Mouse (Mus musculus): ENCODE measurements around the gene Larp1. TPM values are rescaled to one million over a fixed set of nuclear protein-coding genes. Genes with fewer than 3 reads are reported as not detected.

The Larp1 gene
- polyA plus RNA-seq (2016; fragmentation: Nextera tagmentation; extraction: Ambion mirVana) = 17.6 and 21.7 TPM in 2 replicates

GRCm38 (mm10) chr11:58009051-58009515 is at the start of gene Larp1:
Gene Larp1, plus strand, starts transcription at chr11:58009064.
- Histone ChIP-seq H3K36me3 (no peaks in the 10 kb centered on the region), H3K9ac (replicated peaks) (peak within 1 kb of the TSS; percentile 97), H3K4me1 (replicated peaks) (peaks cover 34% of the 10 kb centered on the region), H3K9me3 (no peaks in the 10 kb centered on the region), H3K27me3 (no peaks in the 10 kb centered on the region), H3K27ac (peak within 1 kb of the TSS; percentile 88), H3K4me2 (peak within 1 kb of the TSS; percentile 84), H3K4me3 (replicated peaks) (peak within 1 kb of the TSS; percentile 98)
- WGBS = under 1% methylated on average over 62 of the region's 84 CpGs
- ATAC-seq (ENCODE audit: insufficient number of reproducible peaks, insufficient read depth, low FRiP score, low TSS enrichment, low read depth) = peak; percentile 26; the same call in 1 of the 2 replicates

GRCm38 (mm10) chr11:57959924-57960323 is 48.9 kb upstream of the Larp1 start:
- 0 out of 2 replicates have a peak, but pooled peaks cover 8% of the 10 kb centered on the region for H3K4me1 ChIP-seq (replicated peaks)
- no peak overlapping the region for H3K27ac ChIP-seq
- no peaks in the 10 kb centered on the region for H3K9me3 ChIP-seq
- ATAC-seq (ENCODE audit: insufficient number of reproducible peaks, insufficient read depth, low FRiP score, low TSS enrichment, low read depth) = no peak
- peaks cover 4% of the 10 kb centered on the region; the same call in 1 of the 2 replicates for H3K27me3 ChIP-seq
- no peaks in the 10 kb centered on the region for H3K36me3 ChIP-seq
- H3K4me3 ChIP-seq (replicated peaks) = no peak overlapping the region
- WGBS = 85% methylated on average over 2 of the region's 2 CpGs
- H3K9ac ChIP-seq (replicated peaks) = no peak overlapping the region
- H3K4me2 ChIP-seq = no peak overlapping the region

GRCm38 (mm10) chr11:57962382-57963285 is 46.2 kb upstream of the Larp1 start:
- WGBS = 1% methylated on average over 40 of the region's 40 CpGs
- Histone ChIP-seq H3K27me3 (peaks cover 4% of the 10 kb centered on the region; the same call in 1 of the 2 replicates), H3K27ac (peak overlapping the region; percentile 84), H3K4me2 (peak overlapping the region; percentile 70), H3K9ac (replicated peaks) (peak overlapping the region; percentile 74), H3K4me1 (replicated peaks) (0 out of 2 replicates have a peak, but pooled peaks cover 8% of the 10 kb centered on the region), H3K4me3 (replicated peaks) (peak overlapping the region; percentile 56), H3K9me3 (no peaks in the 10 kb centered on the region), H3K36me3 (no peaks in the 10 kb centered on the region)
- ATAC-seq (ENCODE audit: insufficient number of reproducible peaks, insufficient read depth, low FRiP score, low TSS enrichment, low read depth) = peak; percentile 87

GRCm38 (mm10) chr11:57963291-57963870 is 45.5 kb upstream of the Larp1 start:
- H3K27me3 ChIP-seq = peaks cover 4% of the 10 kb centered on the region; the same call in 1 of the 2 replicates
- H3K4me3 ChIP-seq (replicated peaks) = peak overlapping the region; percentile 56
- 0 out of 2 replicates have a peak, but pooled peaks cover 8% of the 10 kb centered on the region for H3K4me1 ChIP-seq (replicated peaks)
- peaks cover 6% of the 10 kb centered on the region; the same call in 1 of the 2 replicates for H3K9me3 ChIP-seq
- H3K9ac ChIP-seq (replicated peaks) = peak overlapping the region; percentile 74; the same call in 1 of the 2 replicates
- peak overlapping the region; percentile 70 for H3K4me2 ChIP-seq
- ATAC-seq (ENCODE audit: insufficient number of reproducible peaks, insufficient read depth, low FRiP score, low TSS enrichment, low read depth) = no peak
- H3K27ac ChIP-seq = no peak overlapping the region
- H3K36me3 ChIP-seq = no peaks in the 10 kb centered on the region
- 34% methylated on average over 9 of the region's 9 CpGs for WGBS

GRCm38 (mm10) chr11:57966630-57967029 is 42.2 kb upstream of the Larp1 start:
- Histone ChIP-seq H3K9me3 (peaks cover 7% of the 10 kb centered on the region; the same call in 1 of the 2 replicates), H3K9ac (replicated peaks) (no peak overlapping the region), H3K27ac (no peak overlapping the region), H3K4me3 (replicated peaks) (no peak overlapping the region), H3K36me3 (no peaks in the 10 kb centered on the region), H3K27me3 (peaks cover 4% of the 10 kb centered on the region; the same call in 1 of the 2 replicates), H3K4me1 (replicated peaks) (peaks cover 22% of the 10 kb centered on the region), H3K4me2 (no peak overlapping the region)
- ATAC-seq (ENCODE audit: insufficient number of reproducible peaks, insufficient read depth, low FRiP score, low TSS enrichment, low read depth) = no peak
- WGBS = 88% methylated on average over 7 of the region's 7 CpGs

GRCm38 (mm10) chr11:57968301-57968700 is 40.6 kb upstream of the Larp1 start:
- H3K9me3 ChIP-seq = peaks cover 7% of the 10 kb centered on the region; the same call in 1 of the 2 replicates
- H3K4me1 ChIP-seq (replicated peaks) = peaks cover 16% of the 10 kb centered on the region
- peaks cover 3% of the 10 kb centered on the region; the same call in 1 of the 2 replicates for H3K27me3 ChIP-seq
- ATAC-seq (ENCODE audit: insufficient number of reproducible peaks, insufficient read depth, low FRiP score, low TSS enrichment, low read depth) = no peak
- 85% methylated on average over 5 of the region's 5 CpGs for WGBS
- no peak overlapping the region for H3K4me3 ChIP-seq (replicated peaks)
- no peak overlapping the region for H3K4me2 ChIP-seq
- no peak overlapping the region for H3K9ac ChIP-seq (replicated peaks)
- H3K27ac ChIP-seq = no peak overlapping the region
- H3K36me3 ChIP-seq = no peaks in the 10 kb centered on the region

- peak overlapping the region; percentile 27; the same call in 1 of the 2 replicates for H3K9ac ChIP-seq (replicated peaks)
- no peaks in the 10 kb centered on the region for H3K36me3 ChIP-seq
- no peak overlapping the region for H3K4me2 ChIP-seq
- no peak overlapping the region for H3K4me3 ChIP-seq (replicated peaks)
- peak overlapping the region; percentile 53; the same call in 1 of the 2 replicates for H3K27ac ChIP-seq
- ATAC-seq (ENCODE audit: insufficient number of reproducible peaks, insufficient read depth, low FRiP score, low TSS enrichment, low read depth) = no peak
- peaks cover 7% of the 10 kb centered on the region; the same call in 1 of the 2 replicates for H3K9me3 ChIP-seq
- no peaks in the 10 kb centered on the region for H3K27me3 ChIP-seq
- WGBS = 20% methylated on average over 5 of the region's 5 CpGs
- peaks cover 14% of the 10 kb centered on the region for H3K4me1 ChIP-seq (replicated peaks)
Measured at GRCm38 (mm10) chr11:57970541-57970940, 38.3 kb upstream of the Larp1 start.

- H3K4me1 ChIP-seq (replicated peaks) = peaks cover 14% of the 10 kb centered on the region
- H3K27ac ChIP-seq = no peak overlapping the region
- H3K9me3 ChIP-seq = peaks cover 2% of the 10 kb centered on the region; the same call in 1 of the 2 replicates
- H3K4me2 ChIP-seq = no peak overlapping the region
- H3K36me3 ChIP-seq = no peaks in the 10 kb centered on the region
- H3K9ac ChIP-seq (replicated peaks) = no peak overlapping the region
- ATAC-seq (ENCODE audit: insufficient number of reproducible peaks, insufficient read depth, low FRiP score, low TSS enrichment, low read depth) = no peak
- 65% methylated on average over 13 of the region's 13 CpGs for WGBS
- H3K4me3 ChIP-seq (replicated peaks) = no peak overlapping the region
- H3K27me3 ChIP-seq = no peaks in the 10 kb centered on the region
Measured at GRCm38 (mm10) chr11:57973001-57973912, 35.6 kb upstream of the Larp1 start.

GRCm38 (mm10) chr11:57973913-57974234 is 35.0 kb upstream of the Larp1 start:
- Histone ChIP-seq H3K4me3 (replicated peaks) (no peak overlapping the region), H3K27me3 (no peaks in the 10 kb centered on the region), H3K4me1 (replicated peaks) (peaks cover 14% of the 10 kb centered on the region), H3K9ac (replicated peaks) (no peak overlapping the region), H3K9me3 (no peaks in the 10 kb centered on the region), H3K27ac (no peak overlapping the region), H3K36me3 (no peaks in the 10 kb centered on the region), H3K4me2 (no peak overlapping the region)
- ATAC-seq (ENCODE audit: insufficient number of reproducible peaks, insufficient read depth, low FRiP score, low TSS enrichment, low read depth) = no peak
- 72% methylated on average over 9 of the region's 9 CpGs for WGBS

GRCm38 (mm10) chr11:57975876-57976275 is 33.0 kb upstream of the Larp1 start:
- Histone ChIP-seq H3K9me3 (no peaks in the 10 kb centered on the region), H3K27ac (no peak overlapping the region), H3K9ac (replicated peaks) (no peak overlapping the region), H3K27me3 (no peaks in the 10 kb centered on the region), H3K36me3 (no peaks in the 10 kb centered on the region), H3K4me2 (no peak overlapping the region), H3K4me1 (replicated peaks) (peaks cover 7% of the 10 kb centered on the region; the same call in 1 of the 2 replicates), H3K4me3 (replicated peaks) (no peak overlapping the region)
- ATAC-seq (ENCODE audit: insufficient number of reproducible peaks, insufficient read depth, low FRiP score, low TSS enrichment, low read depth) = no peak

Data from limb, embryonic 12.5 days (tissue).